Mouse (Mus musculus): ENCODE data around the gene Rpp14.

GRCm38 (mm10) chr14:8051869-8052268, 28.3 kb upstream of the Rpp14 start:
- TF ChIP-seq CTCF (IDR thresholded peaks at IDR 0.05; ENCODE audit: low read depth) (no peak), EP300 (IDR thresholded peaks at IDR 0.05; ENCODE audit: low read depth) (no peak)

Measured in liver, postnatal 0 days (tissue).